Mouse (Mus musculus) kidney, adult 11 months (tissue): ENCODE results near the gene Park7.
"Not testable (repeated sequence)": the region's sequence is repeated elsewhere in the genome, so short reads cannot be mapped to it uniquely, and the experiment has no call there.

Source experiments
- DNase-seq: peaks from one replicate; pipeline ENCODE4 v3.0.0; 2022

Park7 gene

DNA sequence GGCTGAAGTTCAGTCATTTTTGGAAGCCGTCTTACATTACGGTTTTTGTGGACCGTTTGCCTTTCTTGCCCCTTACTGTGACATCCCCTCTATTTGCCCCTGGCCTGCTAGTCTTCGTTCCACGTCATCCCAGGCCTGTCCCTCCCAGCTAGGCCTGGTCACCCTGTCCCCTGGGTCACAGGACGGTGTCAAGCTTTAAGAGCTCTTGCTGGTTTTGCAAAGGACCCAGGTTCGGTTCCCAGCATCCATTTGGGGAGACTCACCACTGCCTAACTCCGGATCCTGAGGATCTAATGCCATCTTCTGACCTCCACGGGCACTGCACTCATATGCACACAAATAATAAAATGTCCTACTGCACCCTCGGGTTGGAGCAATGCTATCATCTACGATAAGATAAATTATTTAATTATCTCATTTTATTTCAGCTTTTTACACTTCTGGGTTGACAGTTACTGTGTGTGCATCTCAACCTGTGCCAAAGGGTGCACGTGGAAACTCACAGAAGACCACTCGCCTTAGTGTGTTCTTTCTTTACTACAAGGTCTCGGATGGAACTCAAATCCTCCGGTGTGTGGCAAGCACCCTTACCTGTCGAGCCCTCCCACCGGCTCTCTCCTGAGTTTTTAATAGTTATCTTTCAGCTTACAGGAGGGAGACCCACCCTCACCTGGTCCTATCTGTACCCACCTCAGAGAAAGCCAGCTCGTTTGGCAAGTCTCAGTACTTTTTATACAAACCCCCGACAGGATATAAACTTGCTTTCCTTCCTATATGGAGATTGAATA, 3.9 kb downstream of the Park7 start:
- DNase-seq, result peak; percentile 37

- peak; percentile 96 for DNase-seq
Measured at GRCm38 (mm10) chr4:150909451-150910156, 4.6 kb downstream of the Park7 start.

- peak; percentile 26 for DNase-seq
Measured at GRCm38 (mm10) chr4:150908512-150908911, 5.7 kb downstream of the Park7 start.

DNA sequence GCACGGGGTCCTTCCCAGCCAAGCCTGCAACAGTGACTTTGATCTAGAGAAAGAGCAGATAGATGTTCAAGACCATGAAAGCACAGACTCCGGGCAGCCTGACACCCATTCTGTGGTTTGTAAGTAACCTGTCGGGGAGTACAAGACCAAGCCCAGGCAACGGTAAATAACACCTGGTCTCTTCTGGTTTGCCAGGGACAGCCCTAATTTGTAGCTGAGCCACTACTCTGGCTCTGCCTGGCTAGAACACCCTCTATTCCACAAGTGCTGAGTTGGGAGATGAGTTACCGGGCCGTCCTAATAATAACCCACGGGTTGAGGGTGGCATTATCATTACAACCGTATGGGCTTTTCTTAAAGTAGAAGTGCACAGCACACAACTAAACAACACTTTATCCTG, 7.1 kb downstream of the Park7 start:
- peak; percentile 8 for DNase-seq

GRCm38 (mm10) chr4:150903091-150903742, 11.0 kb downstream of the Park7 start:
- peak; percentile 87 for DNase-seq

GRCm38 (mm10) chr4:150902062-150902461, 12.2 kb downstream of the Park7 start:
- DNase-seq, result peak; percentile 81

- DNase-seq, result peak; percentile 76
Measured at GRCm38 (mm10) chr4:150901651-150902050, 12.6 kb downstream of the Park7 start.

DNA sequence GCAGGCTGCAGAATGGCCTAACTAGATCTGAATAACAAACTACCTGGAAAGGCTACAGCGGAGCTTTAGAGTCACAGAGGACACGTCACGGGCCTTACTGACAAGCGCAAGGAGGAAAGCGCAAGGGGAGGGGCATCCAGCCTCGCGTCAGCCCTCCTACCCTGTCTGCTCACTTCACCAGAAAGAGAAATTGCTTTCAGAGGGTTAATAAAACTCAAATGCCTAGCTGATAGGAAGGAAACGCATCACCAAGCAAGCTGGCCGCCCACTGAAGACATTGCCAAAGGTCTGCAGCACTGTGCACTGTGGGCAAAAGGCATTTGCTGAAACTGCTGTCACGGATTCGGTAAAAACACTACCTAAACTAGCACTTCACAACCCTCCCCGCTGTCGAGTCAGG, 13.8 kb downstream of the Park7 start:
- DNase-seq, result peak; percentile 74

DNA sequence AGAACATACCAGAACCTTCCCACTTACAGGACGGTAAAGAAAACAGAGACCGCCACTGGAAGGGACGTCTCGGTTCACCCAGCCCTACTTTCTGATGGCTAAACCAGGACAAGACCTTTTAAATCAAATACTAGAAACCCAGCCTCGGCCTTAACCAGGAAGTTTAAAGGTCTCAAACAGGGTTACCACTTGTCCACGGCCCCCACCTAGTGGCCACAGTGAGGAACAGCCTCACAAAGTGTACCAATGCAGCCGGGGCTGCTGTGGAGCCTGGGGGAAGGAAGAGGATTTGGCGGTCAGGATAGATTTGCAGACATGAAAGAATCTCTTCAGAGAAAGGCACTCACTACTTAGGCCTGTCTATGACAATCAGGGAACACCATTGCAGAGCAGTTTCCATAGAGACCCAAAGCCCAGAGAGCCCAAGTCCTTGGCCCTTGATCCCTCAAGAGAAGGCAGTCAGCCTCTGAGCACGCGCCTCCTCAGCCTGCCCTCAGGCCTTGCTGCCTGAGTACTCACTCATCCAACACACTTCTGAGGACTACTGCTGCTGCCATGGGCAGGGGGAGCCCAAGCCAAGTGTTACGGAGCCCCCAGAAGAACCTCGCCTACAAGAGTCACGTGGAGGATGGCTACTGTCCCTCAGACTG, 15.4 kb downstream of the Park7 start:
- DNase-seq, result peak; percentile 75

DNA sequence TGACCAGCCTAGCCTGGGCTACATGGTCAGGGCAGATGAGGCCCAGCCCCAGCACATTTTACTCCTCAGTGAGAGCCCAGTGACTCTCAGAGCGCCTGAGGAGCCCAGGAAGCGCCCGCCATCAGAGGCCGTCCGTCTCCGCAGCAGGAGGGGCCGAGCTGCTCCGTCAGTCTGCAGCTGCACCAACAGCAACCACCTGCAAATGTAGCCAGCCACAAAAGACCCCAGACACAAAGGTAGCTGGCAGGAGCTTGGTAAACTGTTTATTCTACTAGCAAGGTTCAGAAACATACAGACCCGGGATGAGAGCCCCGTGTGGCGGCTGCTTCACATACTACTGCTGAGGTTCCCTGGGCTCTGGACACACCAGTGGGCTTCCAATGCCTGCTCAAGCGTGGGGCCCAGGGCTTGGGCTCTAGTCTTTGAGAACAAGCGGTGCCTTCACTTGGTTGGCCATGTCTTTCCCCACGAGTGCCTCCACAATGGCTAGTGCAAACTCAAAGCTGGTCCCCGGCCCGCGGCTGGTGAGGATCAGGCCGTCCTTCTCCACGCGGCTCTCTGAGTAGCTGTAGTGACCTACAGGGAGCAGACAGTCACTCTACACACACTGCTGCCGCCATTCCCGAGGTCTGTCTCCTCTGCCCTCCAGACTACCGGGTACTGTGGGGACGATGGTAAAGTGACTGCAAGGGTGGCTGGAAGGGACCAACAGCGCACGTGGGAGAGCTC, 17.2 kb downstream of the Park7 start:
- DNase-seq, result no peak

- DNase-seq, result no peak
Measured at GRCm38 (mm10) chr4:150894718-150895501, 19.3 kb downstream of the Park7 start.

DNA sequence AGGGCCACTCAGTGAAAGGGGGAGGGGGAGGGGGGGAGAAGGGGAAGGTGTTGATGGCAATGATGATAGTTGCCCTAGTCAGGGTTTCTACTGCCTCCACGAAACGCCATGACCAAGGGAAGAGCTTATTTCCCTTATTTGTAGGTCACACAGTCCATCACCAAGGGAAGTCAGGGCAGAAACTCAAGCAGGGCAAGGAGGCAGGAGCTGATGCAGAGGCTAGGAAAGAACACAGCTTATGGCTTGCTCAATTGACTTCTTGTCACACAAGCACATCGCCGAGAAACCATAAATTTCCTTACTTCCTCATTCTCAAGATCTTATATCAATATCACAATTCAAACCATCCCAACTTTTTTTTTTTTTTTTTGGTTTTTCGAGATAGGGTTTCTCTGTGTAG, 22.9 kb downstream of the Park7 start:
- DNase-seq, result no peak

GRCm38 (mm10) chr4:150889955-150890315, 24.3 kb downstream of the Park7 start:
- no peak for DNase-seq

- peak; percentile 36 for DNase-seq
Measured at GRCm38 (mm10) chr4:150889273-150889954, 24.8 kb downstream of the Park7 start.

DNA sequence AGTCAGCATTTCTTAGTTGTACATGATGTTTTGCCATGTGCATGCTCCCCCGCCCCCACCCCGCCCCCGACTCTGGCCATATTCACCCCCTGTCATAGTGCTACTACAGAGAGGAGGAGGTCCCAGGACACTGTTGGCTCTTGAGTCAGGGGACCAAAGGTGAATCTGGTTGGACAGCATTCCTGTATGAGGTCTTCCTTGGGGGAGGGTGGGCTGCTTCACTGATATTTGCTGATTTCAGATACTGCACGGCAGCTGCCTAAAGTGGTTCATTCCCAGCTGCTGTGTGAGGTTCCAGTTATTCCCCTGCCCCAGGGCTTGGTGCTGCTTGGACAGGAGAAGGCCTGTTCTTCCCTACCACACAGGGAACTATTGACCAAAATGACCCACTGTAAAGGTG, 25.7 kb downstream of the Park7 start:
- no peak for DNase-seq

DNA sequence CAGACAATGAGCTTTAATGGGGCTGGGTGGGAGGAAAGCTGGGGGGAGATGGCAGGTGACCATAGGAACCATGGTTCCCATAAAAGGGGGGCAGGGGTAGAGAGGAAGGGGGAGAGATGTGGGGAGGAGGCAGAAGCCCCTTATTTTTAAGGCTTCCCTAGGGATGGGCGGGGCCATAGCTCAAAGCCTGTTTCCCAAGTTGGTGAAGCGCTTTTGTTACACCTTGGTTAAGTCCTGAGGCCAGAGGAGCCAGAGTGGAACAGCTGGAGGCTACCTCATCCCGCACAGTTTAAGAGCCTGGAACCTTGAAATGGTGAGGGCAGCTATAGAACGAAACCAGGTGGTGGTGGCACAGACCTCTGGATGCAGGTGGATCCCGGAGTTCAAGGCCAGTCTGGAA, 26.3 kb downstream of the Park7 start:
- no peak for DNase-seq

GRCm38 (mm10) chr4:150882632-150883031, 31.6 kb downstream of the Park7 start:
- no peak for DNase-seq

DNA sequence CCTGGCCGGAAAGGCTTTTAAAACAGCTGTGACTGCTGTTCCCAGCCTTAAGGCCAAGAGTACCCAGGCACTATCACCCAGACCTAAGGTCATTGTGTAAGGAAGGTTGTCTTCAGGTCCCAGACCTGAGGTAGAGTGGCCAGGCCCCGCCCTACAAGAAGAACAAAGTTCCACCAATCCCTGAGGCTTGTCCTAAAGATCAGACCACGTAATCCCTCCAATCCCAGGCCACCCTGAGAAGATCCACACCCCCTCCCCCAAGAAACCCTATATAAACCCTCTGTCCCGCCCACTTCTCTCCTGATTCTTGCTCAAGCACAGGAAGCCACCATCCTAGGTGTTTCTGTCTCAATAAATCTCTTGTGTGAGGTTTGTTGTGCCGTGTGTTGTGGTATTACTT, 33.9 kb downstream of the Park7 start:
- no peak for DNase-seq

- DNase-seq, result no peak
Measured at GRCm38 (mm10) chr4:150879631-150880030, 34.6 kb downstream of the Park7 start.

DNA sequence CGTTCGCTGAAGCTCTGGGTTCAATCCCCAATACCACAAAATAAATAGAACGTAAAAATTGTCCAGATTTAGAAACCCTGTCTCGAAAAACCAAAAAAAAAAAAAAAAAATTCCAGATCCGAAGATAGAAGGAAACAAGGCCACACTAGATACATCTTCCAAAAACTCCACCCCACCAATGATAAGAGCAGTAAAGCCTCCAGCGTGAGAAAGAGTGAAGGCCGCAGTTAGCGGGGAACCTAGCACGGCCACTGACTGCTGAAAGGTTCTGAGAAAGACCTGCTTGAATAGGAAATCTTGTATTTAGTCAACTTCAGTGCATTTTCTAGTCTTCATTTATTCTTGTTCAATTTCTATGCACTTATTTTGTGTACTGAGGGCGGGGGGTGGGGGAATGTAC, 38.8 kb downstream of the Park7 start:
- no peak for DNase-seq

DNA sequence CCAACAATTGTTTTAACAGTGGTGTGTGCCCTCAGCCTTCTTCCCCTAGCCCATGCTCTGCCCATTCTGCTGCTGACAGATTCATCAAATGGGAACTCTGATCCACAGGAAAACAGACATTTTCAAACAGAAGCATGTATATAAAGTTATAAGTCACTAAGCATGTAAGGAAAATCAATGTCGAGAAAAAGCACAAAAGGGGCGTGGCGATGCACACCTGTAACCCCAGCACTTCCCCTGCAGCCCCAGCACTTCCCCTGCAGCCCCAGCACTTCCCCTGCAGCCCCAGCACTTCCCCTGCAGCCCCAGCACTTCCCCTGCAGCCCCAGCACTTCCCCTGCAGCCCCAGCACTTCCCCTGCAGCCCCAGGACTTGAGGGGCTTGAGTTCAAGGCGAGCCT, 39.8 kb downstream of the Park7 start:
- DNase-seq, result not testable (repeated sequence)
